Comparison of ENCODE assay signal across 28 mouse cellular contexts in the genomic region with DNA sequence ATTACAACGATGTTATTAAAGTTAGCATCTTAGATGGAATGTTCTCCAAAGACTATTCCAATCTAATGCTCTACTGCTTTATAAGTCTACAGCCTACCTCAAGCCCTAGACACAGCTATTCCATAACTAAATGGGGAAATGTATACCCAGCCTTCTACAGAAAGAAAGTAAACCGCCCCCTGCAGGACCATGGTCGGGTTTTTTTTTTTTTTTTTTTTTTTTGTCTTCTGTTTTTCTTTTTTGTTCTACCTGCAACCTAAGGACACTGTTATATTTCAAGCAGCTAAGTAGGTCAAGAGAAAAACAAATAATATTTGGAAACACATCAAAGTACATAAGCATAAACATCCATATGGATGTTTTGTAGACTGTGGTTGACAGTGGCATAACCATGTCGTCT.
"Had no signal": no experiment of that assay in that cellular context is flagged by ENCODE, and none has a peak within 500 bp of the region (broad histone marks: within the 10 kb centered on the region; RNA-seq: fewer than 3 reads in every experiment).

No protein-coding gene starts in this region.

- ATAC-seq: hindbrain, embryonic 16.5 days; inflammation-experienced regulatory T-cells, adult 6 months; intestine, embryonic 15.5 days; intestine, postnatal 0 days; liver, postnatal 0 days had no signal

- H3K27me3 ChIP-seq: heart, embryonic 12.5 days; hindbrain, embryonic 12.5 days; intestine, embryonic 15.5 days; limb, embryonic 12.5 days; liver, embryonic 13.5 days; liver, embryonic 15.5 days had no signal

- H3K4me2 ChIP-seq: heart, embryonic 12.5 days; hindbrain, embryonic 12.5 days; hindbrain, embryonic 14.5 days; intestine, embryonic 15.5 days; limb, embryonic 12.5 days; liver, embryonic 11.5 days; liver, embryonic 13.5 days; liver, embryonic 15.5 days had no signal

- H3K4me1 ChIP-seq: heart, embryonic 10.5 days; heart, embryonic 12.5 days; hindbrain, embryonic 10.5 days; hindbrain, embryonic 12.5 days; intestine, embryonic 15.5 days; limb, embryonic 12.5 days; liver, embryonic 13.5 days; liver, embryonic 15.5 days had no signal

- H3K9ac ChIP-seq: heart, embryonic 12.5 days; hindbrain, embryonic 12.5 days; hindbrain, embryonic 14.5 days; intestine, embryonic 15.5 days; limb, embryonic 12.5 days; liver, embryonic 13.5 days; liver, embryonic 15.5 days; liver, postnatal 0 days had no signal

- H3K27ac ChIP-seq: gastrocnemius, adult 2 months; heart, embryonic 10.5 days; hindbrain, embryonic 10.5 days; hindbrain, embryonic 12.5 days; hindbrain, embryonic 14.5 days; intestine, embryonic 15.5 days; limb, embryonic 10.5 days; limb, embryonic 12.5 days; liver, embryonic 13.5 days; liver, embryonic 15.5 days had no signal

- H3K9me3 ChIP-seq: heart, embryonic 10.5 days; heart, embryonic 12.5 days; hindbrain, embryonic 10.5 days; hindbrain, embryonic 12.5 days; intestine, embryonic 15.5 days; limb, embryonic 10.5 days; limb, embryonic 12.5 days; liver, embryonic 13.5 days; liver, embryonic 15.5 days had no signal

- H3K36me3 ChIP-seq: heart, embryonic 10.5 days; heart, embryonic 12.5 days; hindbrain, embryonic 10.5 days; hindbrain, embryonic 12.5 days; intestine, embryonic 15.5 days; limb, embryonic 10.5 days; limb, embryonic 12.5 days; liver, embryonic 13.5 days; liver, embryonic 15.5 days had no signal

- H3K4me3 ChIP-seq: gastrocnemius, adult 2 months; heart, embryonic 10.5 days; heart, embryonic 12.5 days; hindbrain, embryonic 10.5 days; hindbrain, embryonic 12.5 days; intestine, embryonic 15.5 days; limb, embryonic 10.5 days; limb, embryonic 12.5 days; liver, embryonic 13.5 days; liver, embryonic 15.5 days had no signal

- DNase-seq: gastrocnemius, adult 2 months; gastrocnemius, postnatal 10 days; gastrocnemius, postnatal 25 days; heart, adult 18-20 months; heart, postnatal 10 days; heart, postnatal 4 days; kidney, adult 18-20 months; kidney, adult 8-10 months; kidney, postnatal 10 days; kidney, postnatal 25 days; layer of hippocampus, adult 9-11 months; layer of hippocampus, postnatal 36 days; liver; liver, embryonic 13.5 days; liver, postnatal 0 days had no signal
